Comparison of ENCODE assay signal across 12 mouse cellular contexts in genomic region chr15:97545034-97545433, GRCm38 (mm10).
DNase-seq lines count a peak whose midpoint lies in the region; ATAC-seq and TF ChIP-seq lines count a peak whose summit lies in the region.
"Had no signal": no experiment of that assay in that cellular context is flagged by ENCODE, and none has a peak within 500 bp of the region (broad histone marks: within the 10 kb centered on the region; RNA-seq: fewer than 3 reads in every experiment).

No protein-coding gene starts in this region.

- H3K4me1 ChIP-seq in lung, adult 2 months (ENCODE audit: control insufficient read depth, insufficient read depth, low read length) = no peaks in the 10 kb centered on the region
- no peaks in the 10 kb centered on the region for H3K4me1 ChIP-seq in forebrain, embryonic 14.5 days (ENCODE audit: control insufficient read depth, insufficient read depth, low read length)

- 90% methylated on average over 11 of the region's 11 CpGs for WGBS in lung, adult 2 months
- 89% methylated on average over 11 of the region's 11 CpGs for WGBS in forebrain, embryonic 14.5 days

- H3K9me3 ChIP-seq in forebrain, embryonic 14.5 days (replicated peaks; ENCODE audit: control insufficient read depth, low read length) = peaks cover 3% of the 10 kb centered on the region; the same call in 1 of the 2 replicates
- H3K9me3 ChIP-seq: neural tube, embryonic 15.5 days had no signal

- no peak overlapping the region for H3K4me2 ChIP-seq in forebrain, embryonic 14.5 days (ENCODE audit: low read length)
- H3K4me2 ChIP-seq: neural tube, embryonic 15.5 days had no signal

- H3K4me3 ChIP-seq in gastrocnemius, adult 2 months = no peak overlapping the region
- no peak overlapping the region for H3K4me3 ChIP-seq in lung, adult 2 months (replicated peaks; ENCODE audit: extremely low read depth, low read depth, low read length)
- no peak overlapping the region for H3K4me3 ChIP-seq in forebrain, embryonic 14.5 days (ENCODE audit: low read depth, low read length)
- H3K4me3 ChIP-seq: neural tube, embryonic 15.5 days had no signal

- H3K36me3 ChIP-seq in forebrain, embryonic 14.5 days (ENCODE audit: control insufficient read depth, insufficient read depth, low read length) = no peaks in the 10 kb centered on the region
- H3K36me3 ChIP-seq: neural tube, embryonic 15.5 days had no signal

- H3K27ac ChIP-seq in gastrocnemius, adult 2 months = no peak overlapping the region
- H3K27ac ChIP-seq in forebrain, embryonic 14.5 days (ENCODE audit: low read depth, low read length) = no peak overlapping the region
- H3K27ac ChIP-seq: neural tube, embryonic 15.5 days had no signal

- H3K27me3 ChIP-seq in forebrain, embryonic 14.5 days (replicated peaks; ENCODE audit: control insufficient read depth, insufficient read depth, low read length) = no peaks in the 10 kb centered on the region
- H3K27me3 ChIP-seq: neural tube, embryonic 15.5 days had no signal

- H3K9ac ChIP-seq in forebrain, embryonic 14.5 days (ENCODE audit: low read length) = no peak overlapping the region
- H3K9ac ChIP-seq: neural tube, embryonic 15.5 days had no signal

- no peak for TF ChIP-seq POLR2A in lung, adult 2 months (IDR thresholded peaks at IDR 0.05; ENCODE audit: borderline replicate concordance, extremely low read depth, low read depth, low read length)

- peak; percentile 24; the same call in 1 of the 2 replicates for TF ChIP-seq CTCF in gastrocnemius, adult 2 months (IDR thresholded peaks at IDR 0.05)
- peak; percentile 15; the same call in 1 of the 2 replicates for TF ChIP-seq CTCF in lung, adult 2 months (IDR thresholded peaks at IDR 0.05; ENCODE audit: insufficient read depth, low read length)

- intact Hi-C loops in gastrocnemius, adult 2 months (cut with DNase I) = no loop called here

- 0 out of 2 replicates have a peak, but pooled peaks have one; percentile 26 for ATAC-seq in megakaryocyte progenitor cell, adult 5-6 weeks (replicated peaks; ENCODE audit: poor library complexity)
- no peak for ATAC-seq in forebrain, embryonic 14.5 days

- DNase-seq in gastrocnemius, adult 2 months = no peak
- no peak for DNase-seq in gastrocnemius, postnatal 10 days
- DNase-seq in lung, adult 2 months = no peak
- DNase-seq in lung, postnatal 10 days = no peak
- DNase-seq in ES-CJ7 (ENCODE audit: low read depth, low spot score) = peak; percentile 92
- no peak for DNase-seq in forebrain, embryonic 14.5 days (ENCODE audit: low spot score)
- no peak for DNase-seq in cerebellum, postnatal 4 days (ENCODE audit: low spot score in 2 of 2)
- DNase-seq: cerebellum, adult 11-12 months; kidney, adult 18-20 months; kidney, postnatal 36 days had no signal
